Mouse (Mus musculus): ENCODE data around the gene Bdh1. TPM values are rescaled to one million over a fixed set of nuclear protein-coding genes. Genes with fewer than 3 reads are reported as not detected.

Gene Bdh1
- 111 and 125 TPM in 2 replicates for polyA plus RNA-seq (2015; fragmentation: Nextera tagmentation; extraction: Ambion mirVana)

GRCm38 (mm10) chr16:31422000-31422399, at the start of gene Bdh1:
Gene Bdh1 (plus strand): TSS chr16:31422280.

Other genes starting within 250 kb of the Bdh1 start
- 11.8 and 13.6 TPM in 2 replicates for gene Acap2, start 221.0 kb upstream of the Bdh1 start, polyA plus RNA-seq (2015; fragmentation: Nextera tagmentation; extraction: Ambion mirVana)
- 121 and 139 TPM in 2 replicates for gene Ppp1r2, start 147.0 kb upstream of the Bdh1 start, polyA plus RNA-seq (2015; fragmentation: Nextera tagmentation; extraction: Ambion mirVana)
- gene Apod, start 107.5 kb upstream of the Bdh1 start, polyA plus RNA-seq (2015; fragmentation: Nextera tagmentation; extraction: Ambion mirVana) = 5.6 and 6.4 TPM in 2 replicates
- 18.0 and 24.6 TPM in 2 replicates for gene Dlg1, start 241.2 kb downstream of the Bdh1 start, polyA plus RNA-seq (2015; fragmentation: Nextera tagmentation; extraction: Ambion mirVana)

Measured in urinary bladder, postnatal 0 days (tissue).